Mouse (Mus musculus) layer of hippocampus, adult 2 months (tissue): ENCODE measurements around the gene Vkorc1l1. TPM values are rescaled to one million over a fixed set of nuclear protein-coding genes. Genes with fewer than 3 reads are reported as not detected.

Experiments
- DNase-seq, 2 experiments: peaks; one replicate each; pipeline ENCODE4 v3.0.0; 2022; ENCODE audit warnings: low spot score in 2 of 2
- H3K27ac ChIP-seq: fragments of 200-600 bp; 2 replicates; pipeline ENCODE4 v1.8.1; 2022
- H3K4me3 ChIP-seq: fragments of 200-600 bp; 2 replicates; pipeline ENCODE4 v1.8.1; 2022; ENCODE audit warnings: mild to moderate bottlenecking
- CTCF ChIP-seq: fragments of 200-600 bp; conservative IDR thresholded peaks from 2 replicates; pipeline ENCODE4 v1.8.1; 2022; ENCODE audit warnings: antibody characterized with exemption, mild to moderate bottlenecking, moderate library complexity
- total RNA-seq, 2 experiments: library from RNA; stranded (reverse); gene quantifications; 2 replicates each; pipeline ENCODE4 v1.2.3; 2021

Gene Vkorc1l1
- total RNA-seq, 2 experiments from 2014 or later = 42.2 to 44.0 TPM

GRCm38 (mm10) chr5:129994989-129995388, 53.2 kb downstream of the Vkorc1l1 start:
- Histone ChIP-seq H3K27ac (no peak overlapping the region), H3K4me3 (no peak overlapping the region)
- TF ChIP-seq CTCF = no peak
- DNase-seq = no peak

- DNase-seq = no peak
- TF ChIP-seq CTCF = peak; percentile 36
- H3K27ac ChIP-seq = no peak overlapping the region
- no peak overlapping the region for H3K4me3 ChIP-seq
Measured at GRCm38 (mm10) chr5:129997700-129998099, 55.9 kb downstream of the Vkorc1l1 start.

- H3K27ac ChIP-seq = no peak overlapping the region
- peak; percentile 87 for TF ChIP-seq CTCF
- no peak overlapping the region for H3K4me3 ChIP-seq
- peak; percentile 46 to 61 for DNase-seq
Measured at GRCm38 (mm10) chr5:129999097-129999496, 57.3 kb downstream of the Vkorc1l1 start.

- Histone ChIP-seq H3K27ac (0 out of 2 replicates have a peak overlapping the region, but pooled peaks have one; percentile 5), H3K4me3 (no peak overlapping the region)
- no peak for DNase-seq
- no peak for TF ChIP-seq CTCF
Measured at GRCm38 (mm10) chr5:130000735-130001134, 59.0 kb downstream of the Vkorc1l1 start.

- no peak overlapping the region for H3K27ac ChIP-seq
- no peak for DNase-seq
- no peak for TF ChIP-seq CTCF
- H3K4me3 ChIP-seq = peak overlapping the region; percentile 86; the same call in 1 of the 2 replicates
Measured at GRCm38 (mm10) chr5:130001356-130001987, 59.7 kb downstream of the Vkorc1l1 start.

GRCm38 (mm10) chr5:130002301-130003146, 60.8 kb downstream of the Vkorc1l1 start, which contains the start of gene Gusb:
Gusb (minus strand) TSS chr5:130003049.
- peak within 1 kb of the TSS; percentile 81 for H3K27ac ChIP-seq
- DNase-seq = peak; percentile 43 to 60
- H3K4me3 ChIP-seq = peak within 1 kb of the TSS; percentile 86
- no peak for TF ChIP-seq CTCF

GRCm38 (mm10) chr5:130003229-130003628, 61.5 kb downstream of the Vkorc1l1 start:
- Histone ChIP-seq H3K27ac (peak overlapping the region; percentile 81), H3K4me3 (peak overlapping the region; percentile 86)
- no peak for DNase-seq
- no peak for TF ChIP-seq CTCF

- H3K27ac ChIP-seq = no peak overlapping the region
- DNase-seq = no peak
- H3K4me3 ChIP-seq = no peak overlapping the region
- peak; percentile 79 for TF ChIP-seq CTCF
Measured at GRCm38 (mm10) chr5:130007344-130007743, 65.6 kb downstream of the Vkorc1l1 start.

- Histone ChIP-seq H3K27ac (no peak overlapping the region), H3K4me3 (no peak overlapping the region)
- no peak for TF ChIP-seq CTCF
- DNase-seq = no peak
Measured at GRCm38 (mm10) chr5:130008034-130008590, 66.3 kb downstream of the Vkorc1l1 start.

GRCm38 (mm10) chr5:130009784-130010183, 68.0 kb downstream of the Vkorc1l1 start:
- no peak for DNase-seq
- no peak overlapping the region for H3K4me3 ChIP-seq
- no peak for TF ChIP-seq CTCF
- H3K27ac ChIP-seq = no peak overlapping the region

- peak; percentile 70 for TF ChIP-seq CTCF
- Histone ChIP-seq H3K4me3 (no peak overlapping the region), H3K27ac (no peak overlapping the region)
- DNase-seq = no peak
Measured at GRCm38 (mm10) chr5:130010961-130011360, 69.2 kb downstream of the Vkorc1l1 start.

- no peak for TF ChIP-seq CTCF
- Histone ChIP-seq H3K4me3 (no peak overlapping the region), H3K27ac (no peak overlapping the region)
- DNase-seq = no peak
Measured at GRCm38 (mm10) chr5:130015104-130015503, 73.3 kb downstream of the Vkorc1l1 start.

- TF ChIP-seq CTCF = no peak
- no peak for DNase-seq
- no peak overlapping the region for H3K27ac ChIP-seq
- H3K4me3 ChIP-seq = no peak overlapping the region
Measured at GRCm38 (mm10) chr5:130019461-130019860, 77.7 kb downstream of the Vkorc1l1 start.
